Mouse (Mus musculus) heart, postnatal 0 days (tissue): ENCODE results near the gene Sfrp5.

Experiments used
- CTCF ChIP-seq: IDR thresholded peaks from 2 replicates; pipeline ENCODE4 v1.5.1; 2016; ENCODE audit warnings: antibody characterized with exemption, control low read depth, low read depth
- EP300 ChIP-seq: IDR thresholded peaks from 2 replicates; pipeline ENCODE4 v1.6.1; 2016; ENCODE audit warnings: antibody characterized with exemption, low read depth

- TF ChIP-seq CTCF (no peak), EP300 (no peak)
Measured at GRCm38 (mm10) chr19:42170025-42170969, 31.8 kb downstream of the Sfrp5 start.
